Mouse (Mus musculus) MEL (cell line): ENCODE results near the gene Upf2. TPM values are rescaled to one million over a fixed set of nuclear protein-coding genes. Genes with fewer than 3 reads are reported as not detected.

Experiments used
- DNase-seq: peaks from one replicate; pipeline ENCODE4 v3.0.0; 2011; ENCODE audit warnings: low read depth, low spot score
- H3K27ac ChIP-seq: 2 replicates; pipeline ENCODE4 v1.5.1; 2012; ENCODE audit warnings: low read depth, mild to moderate bottlenecking, control low read depth, low read length, moderate library complexity; ENCODE audit not compliant: control insufficient read depth
- H3K27me3 ChIP-seq, 2 experiments: fragments of 150-350 bp in 1 of 2; sonication (generic) in 1 of 2; 2 replicates each; pipeline ENCODE4 v1.6.1; 2012; ENCODE audit warnings: low read length in 2 of 2, mild to moderate bottlenecking in 2 of 2, improper control_type of control experiment in 1 of 2, moderate library complexity in 1 of 2; ENCODE audit not compliant: insufficient read depth in 2 of 2, control insufficient read depth in 1 of 2
- H3K36me3 ChIP-seq, 2 experiments: 2 replicates each; pipeline ENCODE4 v1.6.1; 2012 to 2014; ENCODE audit warnings: low read length in 2 of 2, improper control_type of control experiment in 1 of 2, inconsistent platforms in 1 of 2, mild to moderate bottlenecking in 1 of 2; ENCODE audit not compliant: insufficient read depth in 2 of 2, control insufficient read depth in 1 of 2
- H3K4me1 ChIP-seq, 2 experiments: fragments of 150-350 bp in 1 of 2; sonication (generic) in 1 of 2; 2 replicates each; pipeline ENCODE4 v1.6.1; 2012; ENCODE audit warnings: low read length in 2 of 2, improper control_type of control experiment in 1 of 2, mild to moderate bottlenecking in 1 of 2; ENCODE audit not compliant: insufficient read depth in 2 of 2, control insufficient read depth in 1 of 2
- H3K4me3 ChIP-seq, 2 experiments: fragments of 150-350 bp in 1 of 2; sonication (generic) in 1 of 2; 2 replicates each; pipeline ENCODE4 v1.5.1; 2012; ENCODE audit warnings: low read depth in 2 of 2, low read length in 2 of 2, mild to moderate bottlenecking in 2 of 2, moderate library complexity in 2 of 2, control low read depth in 1 of 2, improper control_type of control experiment in 1 of 2; ENCODE audit not compliant: control insufficient read depth in 1 of 2, insufficient read depth in 1 of 2
- H3K79me2 ChIP-seq: 2 replicates; pipeline ENCODE4 v1.6.1; 2012; ENCODE audit warnings: mild to moderate bottlenecking, low read length, moderate library complexity; ENCODE audit not compliant: control insufficient read depth, poor library complexity, insufficient read depth
- H3K9ac ChIP-seq: 2 replicates; pipeline ENCODE4 v1.6.1; 2012; ENCODE audit warnings: low read depth, mild to moderate bottlenecking, control low read depth, low read length, moderate library complexity; ENCODE audit not compliant: control insufficient read depth, poor library complexity, severe bottlenecking
- H3K9me3 ChIP-seq: fragments of 150-350 bp; sonication (generic); replicated peaks from 2 replicates; pipeline ENCODE4 v1.6.1; 2012; ENCODE audit warnings: mild to moderate bottlenecking, low read length, improper control_type of control experiment, moderate library complexity; ENCODE audit not compliant: insufficient read depth
- GATA1 ChIP-seq: IDR thresholded peaks from 2 replicates; pipeline ENCODE4 v1.6.1; 2011; ENCODE audit warnings: low read depth, low read length, improper control_type of control experiment
- MAFK ChIP-seq: IDR thresholded peaks from 2 replicates; pipeline ENCODE4 v1.6.1; 2011; ENCODE audit warnings: low read depth, mild to moderate bottlenecking, low read length, improper control_type of control experiment, borderline replicate concordance
- MEF2A ChIP-seq: IDR thresholded peaks from 2 replicates; pipeline ENCODE4 v1.6.1; 2014; ENCODE audit warnings: low read depth, mild to moderate bottlenecking, inconsistent platforms, low read length, improper control_type of control experiment; ENCODE audit not compliant: poor library complexity, insufficient replicate concordance, severe bottlenecking; ENCODE audit errors: extremely low read depth
- MXI1 ChIP-seq: IDR thresholded peaks from 2 replicates; pipeline ENCODE4 v1.6.1; 2011; ENCODE audit warnings: mild to moderate bottlenecking, low read depth, low read length, improper control_type of control experiment
- MYB ChIP-seq: IDR thresholded peaks from 2 replicates; pipeline ENCODE4 v1.6.1; 2011; ENCODE audit warnings: mild to moderate bottlenecking, low read depth, low read length, improper control_type of control experiment
- MYC ChIP-seq: IDR thresholded peaks from 2 replicates; pipeline ENCODE4 v1.6.1; 2011; ENCODE audit warnings: low read depth, mild to moderate bottlenecking, low read length, improper control_type of control experiment, moderate library complexity
- NELFE ChIP-seq: IDR thresholded peaks from 2 replicates; pipeline ENCODE4 v1.6.1; 2011; ENCODE audit warnings: low read depth, low read length, improper control_type of control experiment
- NRF1 ChIP-seq: IDR thresholded peaks from 2 replicates; pipeline ENCODE4 v1.6.1; 2014; ENCODE audit warnings: low read depth, mild to moderate bottlenecking, inconsistent platforms, low read length, improper control_type of control experiment, moderate library complexity; ENCODE audit not compliant: poor library complexity, insufficient read depth, severe bottlenecking
- POLR2A ChIP-seq, 2 experiments: IDR thresholded peaks; 2 replicates each; pipeline ENCODE4 v1.6.1; 2011 to 2012; ENCODE audit warnings: low read length in 2 of 2, mild to moderate bottlenecking in 2 of 2, control low read depth in 1 of 2, improper control_type of control experiment in 1 of 2, low read depth in 1 of 2, moderate library complexity in 1 of 2; ENCODE audit not compliant: control insufficient read depth in 1 of 2, insufficient read depth in 1 of 2, poor library complexity in 1 of 2
- POLR2AphosphoS2 ChIP-seq: IDR thresholded peaks from 2 replicates; pipeline ENCODE4 v1.6.1; 2011; ENCODE audit warnings: low read length, improper control_type of control experiment
- POLR2AphosphoS5 ChIP-seq: IDR thresholded peaks from 2 replicates; pipeline ENCODE4 v1.6.1; 2012; ENCODE audit warnings: low read depth, borderline replicate concordance, mild to moderate bottlenecking, inconsistent platforms, low read length, moderate library complexity, mixed read lengths
- RCOR1 ChIP-seq: IDR thresholded peaks from 2 replicates; pipeline ENCODE4 v1.6.1; 2012; ENCODE audit warnings: low read depth, mild to moderate bottlenecking, inconsistent platforms, low read length, improper control_type of control experiment
- SMC3 ChIP-seq: IDR thresholded peaks from 2 replicates; pipeline ENCODE4 v1.6.1; 2011; ENCODE audit warnings: low read depth, low read length, improper control_type of control experiment
- TCF12 ChIP-seq: IDR thresholded peaks from 2 replicates; pipeline ENCODE4 v1.6.1; 2014; ENCODE audit warnings: low read depth, mild to moderate bottlenecking, inconsistent platforms, low read length, improper control_type of control experiment, moderate library complexity
- UBTF ChIP-seq: IDR thresholded peaks from 2 replicates; pipeline ENCODE4 v1.6.1; 2012; ENCODE audit warnings: low read depth, mild to moderate bottlenecking, inconsistent platforms, low read length, improper control_type of control experiment, moderate library complexity, borderline replicate concordance; ENCODE audit not compliant: insufficient read depth
- USF1 ChIP-seq: IDR thresholded peaks from 2 replicates; pipeline ENCODE4 v1.6.1; 2014; ENCODE audit warnings: low read depth, mild to moderate bottlenecking, inconsistent platforms, low read length, improper control_type of control experiment, moderate library complexity
- ZKSCAN1 ChIP-seq: IDR thresholded peaks from 2 replicates; pipeline ENCODE4 v1.6.1; 2012; ENCODE audit warnings: low read depth, mild to moderate bottlenecking, inconsistent platforms, low read length, improper control_type of control experiment, moderate library complexity
- ZMIZ1 ChIP-seq: IDR thresholded peaks from 2 replicates; pipeline ENCODE4 v1.6.1; 2012; ENCODE audit warnings: low read depth, mild to moderate bottlenecking, inconsistent platforms, low read length, improper control_type of control experiment, moderate library complexity
- ZNF384 ChIP-seq: IDR thresholded peaks from 2 replicates; pipeline ENCODE4 v1.6.1; 2012; ENCODE audit warnings: low read depth, mild to moderate bottlenecking, inconsistent platforms, low read length, improper control_type of control experiment
- polyA plus RNA-seq, 2 experiments: library from polyadenylated mRNA; stranded (reverse) in 1 of 2; unstranded in 1 of 2; fragments of >175 nt in 1 of 2; fragments of >200 nt in 1 of 2; gene quantifications; 2 replicates each; pipeline versions ENCODE4 v1.2.1 to v1.2.4; 2012; ENCODE audit warnings: low replicate concordance in 2 of 2, low read depth in 1 of 2; ENCODE audit not compliant: insufficient read length in 2 of 2, insufficient read depth in 1 of 2, missing spikeins in 1 of 2
- total RNA-seq: library from RNA; depleted of rRNA; stranded (reverse); fragments of 300-350 nt; gene quantifications from 2 replicates; pipeline ENCODE4 v1.2.3, GENCODE M21; 2012

Upf2 gene
- total and polyA plus RNA-seq, 3 experiments = 15.3 to 30.9 TPM; not detected in 1

- DNase-seq = no peak
- no peak overlapping the region for H3K4me3 ChIP-seq
- TF ChIP-seq ZNF384 (no peak), NRF1 (no peak), RCOR1 (no peak), MXI1 (no peak), MAFK (no peak), ZMIZ1 (no peak), POLR2A (IDR thresholded peaks at IDR 0.05; ENCODE audit: control insufficient read depth in 1 of 2, insufficient read depth in 1 of 2, low read depth in 1 of 2, low read length in 2 of 2, poor library complexity in 1 of 2) (no peak)
- H3K4me1 ChIP-seq = peaks cover 17 to 18% of the 10 kb centered on the region in 2 experiments
- peaks cover 0 to 15% of the 10 kb centered on the region in 2 experiments; a peak in 2 of 4 replicates for H3K36me3 ChIP-seq
- no peaks in the 10 kb centered on the region for H3K79me2 ChIP-seq
- H3K9me3 ChIP-seq = no peaks in the 10 kb centered on the region
- no peak overlapping the region for H3K27ac ChIP-seq
- H3K27me3 ChIP-seq = no peaks in the 10 kb centered on the region
- H3K9ac ChIP-seq = no peak overlapping the region
Measured at GRCm38 (mm10) chr2:5936550-5936949, 14.7 kb upstream of the Upf2 start.

- Histone ChIP-seq H3K27me3 (no peaks in the 10 kb centered on the region), H3K9ac (no peak overlapping the region), H3K9me3 (no peaks in the 10 kb centered on the region), H3K36me3 (peaks cover 0 to 13% of the 10 kb centered on the region in 2 experiments; a peak in 2 of 4 replicates), H3K4me3 (no peak overlapping the region), H3K4me1 (peaks cover 11 to 13% of the 10 kb centered on the region in 2 experiments)
- DNase-seq = no peak
- TF ChIP-seq TCF12 (peak; percentile 44; the same call in 1 of the 2 replicates), GATA1 (peak; percentile 57; the same call in 1 of the 2 replicates), UBTF (no peak), USF1 (no peak)
- TF ChIP-seq, all 39 proteins: peak for 2
- Histone ChIP-seq H3K79me2 (no peaks in the 10 kb centered on the region), H3K27ac (peak overlapping the region; percentile 50; the same call in 1 of the 2 replicates)
Measured at GRCm38 (mm10) chr2:5939319-5939718, 11.9 kb upstream of the Upf2 start.

- Histone ChIP-seq H3K36me3 (peaks cover 0 to 13% of the 10 kb centered on the region in 2 experiments; a peak in 2 of 4 replicates), H3K4me3 (no peak overlapping the region), H3K9ac (no peak overlapping the region), H3K79me2 (no peaks in the 10 kb centered on the region), H3K27me3 (no peaks in the 10 kb centered on the region), H3K4me1 (peaks cover 11 to 17% of the 10 kb centered on the region in 2 experiments), H3K27ac (no peak overlapping the region), H3K9me3 (no peaks in the 10 kb centered on the region)
- DNase-seq = no peak
- TF ChIP-seq ZKSCAN1 (no peak), ZNF384 (no peak), POLR2AphosphoS2 (no peak), SMC3 (no peak), NELFE (no peak), MYB (no peak), NRF1 (no peak), POLR2AphosphoS5 (no peak), UBTF (no peak), MEF2A (no peak), MYC (no peak)
- TF ChIP-seq, all 39 proteins: peak for 0
Measured at GRCm38 (mm10) chr2:5939911-5940310, 11.4 kb upstream of the Upf2 start.
